In the genomic region with DNA sequence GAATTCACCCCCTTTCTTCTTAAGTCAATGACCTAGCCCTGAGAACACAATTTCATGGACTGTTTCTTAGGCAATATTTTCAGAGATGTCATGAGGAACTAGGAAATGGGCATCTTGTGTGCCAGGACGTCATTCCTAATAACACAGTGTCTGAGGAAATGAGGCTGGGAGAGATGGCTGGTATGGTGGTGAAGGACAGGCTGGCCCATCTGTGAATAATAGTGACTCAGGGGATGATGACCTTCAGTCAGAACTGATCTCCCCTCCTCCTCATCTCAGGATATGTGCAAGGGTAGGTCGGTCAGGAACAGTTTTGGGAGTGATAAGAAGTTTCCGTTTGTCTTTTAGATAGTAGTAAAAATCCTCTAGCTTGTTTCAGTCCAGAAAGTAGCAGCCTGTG, we compare ENCODE assay signal across 18 mouse cellular contexts.
"Had no signal": no experiment of that assay in that cellular context is flagged by ENCODE, and none has a peak within 500 bp of the region (broad histone marks: within the 10 kb centered on the region; RNA-seq: fewer than 3 reads in every experiment).

No protein-coding gene starts in this region.

- H3K27ac ChIP-seq: midbrain, embryonic 10.5 days; midbrain, embryonic 12.5 days; neural tube, embryonic 13.5 days; neural tube, embryonic 15.5 days had no signal

- DNase-seq: lung, adult 18-20 months; lung, embryonic 14.5 days; lung, postnatal 10 days; lung, postnatal 4 days; midbrain, embryonic 14.5 days; retina, postnatal 1 day; right cerebral cortex, adult 18-20 months; right cerebral cortex, postnatal 25 days; right cerebral cortex, postnatal 4 days; spleen, adult 18-20 months; thymus, adult 18-20 months; thymus, postnatal 14 days; thymus, postnatal 36 days had no signal

- H3K27me3 ChIP-seq: midbrain, embryonic 12.5 days; neural tube, embryonic 13.5 days; neural tube, embryonic 15.5 days had no signal

- H3K4me1 ChIP-seq: midbrain, embryonic 10.5 days; midbrain, embryonic 12.5 days; neural tube, embryonic 13.5 days; neural tube, embryonic 15.5 days had no signal

- H3K4me3 ChIP-seq: midbrain, embryonic 10.5 days; midbrain, embryonic 12.5 days; myocyte; neural tube, embryonic 13.5 days; neural tube, embryonic 15.5 days had no signal
